Mouse (Mus musculus) forebrain, embryonic 10.5 days (tissue): ENCODE measurements around the gene Rgl1. TPM values are rescaled to one million over a fixed set of nuclear protein-coding genes. Genes with fewer than 3 reads are reported as not detected.
"Not testable (repeated sequence)": the region's sequence is repeated elsewhere in the genome, so short reads cannot be mapped to it uniquely, and the experiment has no call there.

Source experiments
- DNase-seq: peaks from one replicate; pipeline ENCODE4 v3.0.0-alpha.2; 2017; ENCODE audit warnings: low spot score; ENCODE audit errors: extremely low spot score
- H3K27ac ChIP-seq: fragments of 300-500 bp; sonication (generic); 2 replicates; pipeline ENCODE4 v1.5.1; 2016; ENCODE audit warnings: mild to moderate bottlenecking
- H3K27me3 ChIP-seq: fragments of 300-500 bp; sonication (generic); 2 replicates; pipeline ENCODE4 v1.6.1; 2016; ENCODE audit warnings: mild to moderate bottlenecking; ENCODE audit not compliant: poor library complexity, severe bottlenecking
- H3K36me3 ChIP-seq: fragments of 300-500 bp; sonication (generic); replicated peaks from 2 replicates; pipeline ENCODE4 v1.6.1; 2016; ENCODE audit warnings: mild to moderate bottlenecking, moderate library complexity
- H3K4me1 ChIP-seq: fragments of 300-500 bp; sonication (generic); 2 replicates; pipeline ENCODE4 v1.6.1; 2016
- H3K4me3 ChIP-seq: fragments of 300-500 bp; sonication (generic); 2 replicates; pipeline ENCODE4 v1.5.1; 2016; ENCODE audit warnings: mild to moderate bottlenecking, moderate library complexity
- H3K9me3 ChIP-seq: fragments of 300-500 bp; sonication (generic); 2 replicates; pipeline ENCODE4 v1.6.1; 2016; ENCODE audit warnings: mild to moderate bottlenecking, moderate library complexity
- WGBS: fragments of 180-500 bp; shearing (Covaris S2); methylation state at CpG from one replicate; pipeline ENCODE4 v1.1.7; 2016; 5-methylcytosine and 5-hydroxymethylcytosine counted together
- polyA plus RNA-seq: library from polyadenylated mRNA; unstranded; fragments of >200 nt; fragmentation: Nextera tagmentation; extraction: Ambion mirVana; gene quantifications from 2 replicates; pipeline ENCODE4 v1.2.1, GENCODE M21; 2016

The Rgl1 gene
- polyA plus RNA-seq, 1 experiment from 2014 or later = 29.1 TPM

DNA sequence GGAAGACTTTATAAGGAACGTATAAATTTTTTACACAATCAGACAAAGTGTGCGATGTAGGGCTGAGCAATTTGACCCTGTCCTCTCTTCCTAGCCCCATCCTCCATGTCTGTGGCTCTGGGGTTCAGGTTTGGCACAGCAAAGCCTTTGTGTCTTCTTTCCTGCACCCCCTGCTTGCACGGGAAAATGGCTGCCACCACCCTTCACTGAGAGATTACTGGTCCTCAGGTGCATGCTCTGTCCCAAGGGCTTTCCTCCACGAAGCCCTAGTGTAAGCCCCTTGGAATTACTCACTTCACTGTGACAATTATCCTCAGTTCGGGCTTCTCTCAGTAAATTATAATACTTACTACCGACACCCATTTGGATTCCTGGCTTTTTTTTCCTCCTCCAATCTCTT, 109.5 kb downstream of the Rgl1 start:
- Histone ChIP-seq H3K27me3 (no peaks in the 10 kb centered on the region), H3K36me3 (no peaks in the 10 kb centered on the region), H3K27ac (no peak overlapping the region), H3K9me3 (no peaks in the 10 kb centered on the region), H3K4me1 (no peaks in the 10 kb centered on the region), H3K4me3 (no peak overlapping the region)
- 88% methylated on average over 6 of the region's 6 CpGs for WGBS
- DNase-seq = no peak

- Histone ChIP-seq H3K4me3 (no peak overlapping the region), H3K27me3 (no peaks in the 10 kb centered on the region), H3K4me1 (no peaks in the 10 kb centered on the region), H3K9me3 (no peaks in the 10 kb centered on the region), H3K27ac (no peak overlapping the region), H3K36me3 (no peaks in the 10 kb centered on the region)
- WGBS = 93% methylated on average over 6 of the region's 6 CpGs
- no peak for DNase-seq
These were observed 111.3 kb downstream of the Rgl1 start for GRCm38 (mm10) chr1:152654851-152655250.

DNA sequence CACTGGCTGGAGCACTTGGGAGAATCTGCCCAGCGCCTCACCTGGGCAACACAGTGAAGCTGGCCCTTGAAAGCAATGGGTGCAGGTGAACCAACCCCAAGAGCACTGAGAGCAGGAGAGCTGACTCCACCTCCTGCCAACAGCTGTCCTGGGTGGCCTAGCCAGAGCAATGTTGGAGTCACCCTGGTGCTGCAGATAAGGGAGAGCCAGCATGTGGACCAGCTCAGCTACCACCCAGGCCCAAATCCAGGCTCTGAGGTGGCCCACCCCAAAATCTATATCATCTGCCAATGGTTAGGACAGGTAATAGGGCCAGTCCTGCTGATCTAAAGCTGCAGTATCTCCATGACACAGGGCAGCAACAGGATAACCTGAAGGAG, 114.7 kb downstream of the Rgl1 start:
- WGBS = 80% methylated on average over 1 of the region's 1 CpGs
- Histone ChIP-seq H3K27ac (no peak overlapping the region), H3K9me3 (no peaks in the 10 kb centered on the region), H3K36me3 (no peaks in the 10 kb centered on the region), H3K27me3 (no peaks in the 10 kb centered on the region), H3K4me3 (no peak overlapping the region), H3K4me1 (no peaks in the 10 kb centered on the region)
- no peak for DNase-seq

GRCm38 (mm10) chr1:152650856-152651494, 115.2 kb downstream of the Rgl1 start:
- DNase-seq = no peak
- H3K36me3 ChIP-seq = no peaks in the 10 kb centered on the region
- H3K27ac ChIP-seq = no peak overlapping the region
- WGBS = 78% methylated on average over 6 of the region's 6 CpGs
- H3K9me3 ChIP-seq = no peaks in the 10 kb centered on the region
- no peak overlapping the region for H3K4me3 ChIP-seq
- H3K4me1 ChIP-seq = no peaks in the 10 kb centered on the region
- no peaks in the 10 kb centered on the region for H3K27me3 ChIP-seq

GRCm38 (mm10) chr1:152648052-152648451, 118.1 kb downstream of the Rgl1 start:
- WGBS = 88% methylated on average over 5 of the region's 5 CpGs

DNA sequence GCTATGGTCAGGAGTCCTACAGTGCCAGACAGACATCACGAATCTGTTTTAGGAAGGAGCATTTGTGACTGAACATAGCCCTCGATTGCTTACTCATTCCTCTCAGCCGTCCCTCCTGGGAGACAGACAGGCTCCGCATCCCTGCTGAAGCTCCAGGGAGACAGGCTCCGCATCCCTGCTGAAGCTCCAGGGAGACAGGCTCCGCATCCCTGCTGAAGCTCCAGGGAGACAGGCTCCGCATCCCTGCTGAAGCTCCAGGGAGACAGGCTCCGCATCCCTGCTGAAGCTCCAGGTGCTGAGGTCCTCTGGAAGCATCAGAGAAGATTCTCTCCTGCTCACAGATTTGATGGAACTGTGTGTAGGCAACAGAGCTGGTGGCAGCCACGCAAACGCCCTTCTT, 123.9 kb downstream of the Rgl1 start:
- not testable (repeated sequence) for H3K27me3 ChIP-seq, H3K27ac ChIP-seq, H3K36me3 ChIP-seq, H3K9me3 ChIP-seq, H3K4me1 ChIP-seq, H3K4me3 ChIP-seq, DNase-seq
- 80% methylated on average over 10 of the region's 10 CpGs for WGBS

More at GRCm38 (mm10) chr1:152648052-152648451, 118.1 kb downstream of the Rgl1 start:
- no peak for DNase-seq
- Histone ChIP-seq H3K27me3 (no peaks in the 10 kb centered on the region), H3K27ac (no peak overlapping the region), H3K9me3 (no peaks in the 10 kb centered on the region), H3K4me3 (no peak overlapping the region), H3K4me1 (no peaks in the 10 kb centered on the region), H3K36me3 (no peaks in the 10 kb centered on the region)

DNA sequence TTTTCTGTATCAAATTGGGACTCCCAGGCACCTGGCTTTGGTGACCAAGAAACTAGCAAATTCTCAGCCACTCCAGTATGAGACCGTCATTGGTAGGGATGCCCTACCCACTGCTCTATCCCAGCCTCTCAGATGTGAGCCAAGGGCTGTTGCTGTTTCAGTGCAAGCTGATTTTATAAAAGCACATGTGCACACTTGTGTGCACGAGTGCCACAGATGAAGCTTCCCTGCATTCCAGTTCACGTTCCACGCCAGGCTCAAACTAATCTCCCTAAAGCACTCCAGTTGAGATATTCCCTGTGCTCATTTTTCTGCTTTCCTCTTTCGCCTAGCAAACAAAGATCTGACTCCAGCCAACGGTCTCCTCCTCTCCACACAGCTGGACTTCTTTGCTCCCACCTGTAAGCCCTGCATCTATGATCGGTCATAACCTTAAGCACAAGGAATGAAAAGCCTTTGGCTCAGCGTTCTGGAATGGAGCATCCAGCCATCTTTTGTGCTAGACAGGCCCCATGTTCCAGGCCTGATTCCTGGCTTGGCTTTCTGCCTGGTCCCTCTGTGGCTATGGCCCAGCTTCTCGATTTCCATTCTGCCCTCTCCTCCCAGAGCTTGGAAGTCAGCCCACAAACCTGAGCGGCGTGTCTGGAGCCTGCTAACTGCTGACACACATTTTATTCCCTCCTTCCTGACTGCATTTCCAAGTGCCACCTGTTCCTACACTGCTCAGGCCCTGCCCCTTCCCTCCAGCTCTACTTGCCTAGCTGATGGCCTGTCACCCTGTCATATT, 125.8 kb downstream of the Rgl1 start:
- no peak for DNase-seq
- Histone ChIP-seq H3K36me3 (no peaks in the 10 kb centered on the region), H3K27me3 (no peaks in the 10 kb centered on the region), H3K27ac (no peak overlapping the region), H3K4me1 (peaks cover 7% of the 10 kb centered on the region; the same call in 1 of the 2 replicates), H3K4me3 (no peak overlapping the region), H3K9me3 (no peaks in the 10 kb centered on the region)
- 85% methylated on average over 11 of the region's 11 CpGs for WGBS

GRCm38 (mm10) chr1:152639344-152639743, 126.8 kb downstream of the Rgl1 start:
- 92% methylated on average over 7 of the region's 7 CpGs for WGBS

DNA sequence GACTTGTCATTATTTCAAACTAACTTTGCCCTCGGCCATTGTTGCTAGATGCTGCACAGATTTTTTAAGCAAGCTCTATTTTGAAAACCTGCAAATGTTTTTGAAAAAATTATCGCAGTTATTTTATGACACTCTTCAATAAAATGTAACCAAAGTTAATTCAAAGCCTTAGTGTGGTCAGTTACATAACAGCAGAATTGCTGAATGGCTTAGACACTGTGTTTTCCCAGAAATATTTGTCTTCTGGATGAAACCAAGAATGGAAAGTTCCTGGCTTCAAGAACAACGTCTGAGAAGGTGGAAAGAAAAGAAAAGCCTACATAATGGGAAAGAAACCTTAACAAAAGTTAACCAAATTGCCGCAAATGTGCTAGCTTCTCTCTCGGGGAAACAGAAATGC, 131.5 kb downstream of the Rgl1 start:
- Histone ChIP-seq H3K9me3 (0 out of 2 replicates have a peak, but pooled peaks cover 3% of the 10 kb centered on the region), H3K36me3 (no peaks in the 10 kb centered on the region), H3K4me3 (no peak overlapping the region), H3K4me1 (peaks cover 13% of the 10 kb centered on the region), H3K27ac (no peak overlapping the region), H3K27me3 (peaks cover 13% of the 10 kb centered on the region)
- no peak for DNase-seq
- 84% methylated on average over 5 of the region's 5 CpGs for WGBS

More at GRCm38 (mm10) chr1:152639344-152639743, 126.8 kb downstream of the Rgl1 start:
- no peak overlapping the region for H3K27ac ChIP-seq
- peaks cover 7% of the 10 kb centered on the region; the same call in 1 of the 2 replicates for H3K4me1 ChIP-seq
- H3K4me3 ChIP-seq = no peak overlapping the region
- no peaks in the 10 kb centered on the region for H3K27me3 ChIP-seq
- DNase-seq = no peak
- no peaks in the 10 kb centered on the region for H3K9me3 ChIP-seq
- no peaks in the 10 kb centered on the region for H3K36me3 ChIP-seq

- H3K27me3 ChIP-seq = peaks cover 38% of the 10 kb centered on the region
- H3K4me3 ChIP-seq = no peak overlapping the region
- H3K36me3 ChIP-seq = no peaks in the 10 kb centered on the region
- no peak for DNase-seq
- 8% methylated on average over 3 of the region's 3 CpGs for WGBS
- H3K9me3 ChIP-seq = 0 out of 2 replicates have a peak, but pooled peaks cover 3% of the 10 kb centered on the region
- H3K4me1 ChIP-seq = peaks cover 33% of the 10 kb centered on the region
- H3K27ac ChIP-seq = no peak overlapping the region
These were observed 136.4 kb downstream of the Rgl1 start for GRCm38 (mm10) chr1:152629780-152630179.

DNA sequence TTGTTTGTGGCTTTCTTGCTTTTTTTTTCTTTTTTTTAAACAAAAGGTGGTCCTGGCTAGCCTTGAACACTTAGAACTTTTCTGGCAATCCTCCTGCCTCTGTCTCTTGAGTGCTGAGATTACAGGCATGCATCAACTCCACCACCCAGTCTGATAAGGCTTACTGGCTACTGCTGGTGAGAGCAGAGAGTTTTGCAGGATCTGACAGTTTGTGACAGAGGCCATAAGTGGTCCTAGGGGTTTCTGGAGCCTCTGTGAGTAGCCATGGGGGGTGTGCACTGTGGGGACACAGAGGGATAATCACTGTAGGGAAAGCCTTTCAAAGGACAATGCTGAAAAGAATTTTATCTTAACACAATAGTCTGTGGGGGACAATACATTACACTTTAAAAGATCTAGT, 140.5 kb downstream of the Rgl1 start:
- H3K9me3 ChIP-seq = no peaks in the 10 kb centered on the region
- peaks cover 35% of the 10 kb centered on the region for H3K27me3 ChIP-seq
- H3K36me3 ChIP-seq = peaks cover 8% of the 10 kb centered on the region; the same call in 1 of the 2 replicates
- peak overlapping the region; percentile 62 for H3K4me3 ChIP-seq
- H3K27ac ChIP-seq = peak overlapping the region; percentile 92; the same call in 1 of the 2 replicates
- DNase-seq = no peak
- peaks cover 59% of the 10 kb centered on the region for H3K4me1 ChIP-seq

DNA sequence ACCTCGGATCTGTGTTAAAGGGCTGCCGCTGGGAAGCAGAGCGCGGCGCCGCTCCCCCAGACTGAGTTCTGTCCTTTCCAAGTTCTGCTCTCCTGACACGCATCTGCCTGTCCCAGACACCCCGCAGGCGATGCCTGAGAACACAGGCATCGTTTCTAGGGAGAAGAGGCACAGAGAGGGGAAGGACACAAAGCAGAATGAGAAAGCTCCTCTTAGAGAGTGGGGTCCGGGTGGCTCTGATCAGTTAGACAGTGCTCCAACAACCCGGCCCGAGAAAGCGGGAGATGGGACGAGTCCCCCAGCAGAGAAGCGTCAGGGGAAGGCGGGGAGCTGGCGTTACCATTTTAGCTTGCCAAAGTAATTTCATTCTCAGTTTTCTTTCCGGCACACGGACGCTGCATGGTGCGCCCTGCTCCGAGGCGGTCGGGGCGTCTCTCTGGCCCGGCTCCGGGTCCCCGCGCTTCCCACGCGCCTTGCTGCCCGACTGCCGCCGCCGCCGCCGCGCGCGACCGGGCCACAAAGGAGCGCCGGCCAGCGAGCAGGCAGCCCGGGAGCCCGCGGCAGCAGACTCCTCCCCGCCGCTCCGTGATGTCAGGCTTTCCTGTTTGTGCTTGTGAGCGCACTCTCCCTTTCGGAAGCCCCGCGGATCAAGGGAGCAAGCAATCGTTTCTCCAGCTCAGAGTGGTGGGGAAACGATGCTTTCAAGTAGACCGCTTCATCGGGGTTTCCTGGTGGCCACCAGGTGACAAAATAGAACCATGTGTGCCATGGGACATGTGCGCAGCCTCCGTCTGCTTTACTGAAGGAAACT, 141.3 kb downstream of the Rgl1 start:
- H3K4me3 ChIP-seq = peak overlapping the region; percentile 62
- under 1% methylated on average over 61 of the region's 61 CpGs for WGBS
- H3K36me3 ChIP-seq = peaks cover 15% of the 10 kb centered on the region
- peak overlapping the region; percentile 92 for H3K27ac ChIP-seq
- peaks cover 35% of the 10 kb centered on the region for H3K27me3 ChIP-seq
- H3K9me3 ChIP-seq = no peaks in the 10 kb centered on the region
- H3K4me1 ChIP-seq = peaks cover 51% of the 10 kb centered on the region
- DNase-seq = peak; percentile 79
